Mouse (Mus musculus): Measurements from ENCODE around the gene Rnf213. TPM values are rescaled to one million over a fixed set of nuclear protein-coding genes. Genes with fewer than 3 reads are reported as not detected.

Gene Rnf213
- polyA plus RNA-seq, 1 experiment from 2014 or later, result 3.2 TPM

MicroRNAs encoded within 50 kb of the gene (microRNA counts, 519-probe panel; counts per million panel counts)
- microRNA mmu-miR-1932, result not detected

Small RNA genes lying within 50 kb of the gene (microRNA-seq; reads per million reads assigned to microRNA genes)
- not detected for gene Mir1932

Other genes starting within 250 kb of the Rnf213 start
- gene Tbc1d16, start 164.6 kb upstream of the Rnf213 start, polyA plus RNA-seq (2014; fragmentation: Nextera tagmentation; extraction: Ambion mirVana), result 36.1 and 41.1 TPM in 2 replicates
- gene Ccdc40, start 164.5 kb upstream of the Rnf213 start, polyA plus RNA-seq (2014; fragmentation: Nextera tagmentation; extraction: Ambion mirVana), result 12.2 and 13.3 TPM in 2 replicates
- gene Gaa, start 125.2 kb upstream of the Rnf213 start, polyA plus RNA-seq (2014; fragmentation: Nextera tagmentation; extraction: Ambion mirVana), result 58.6 and 67.2 TPM in 2 replicates
- gene Eif4a3, start 93.0 kb upstream of the Rnf213 start, polyA plus RNA-seq (2014; fragmentation: Nextera tagmentation; extraction: Ambion mirVana), result 257 and 264 TPM in 2 replicates
- gene Card14, start 85.3 kb upstream of the Rnf213 start, polyA plus RNA-seq (2014; fragmentation: Nextera tagmentation; extraction: Ambion mirVana), result 0.11 and 0.16 TPM in 2 replicates
- gene Sgsh, start 37.6 kb upstream of the Rnf213 start, polyA plus RNA-seq (2014; fragmentation: Nextera tagmentation; extraction: Ambion mirVana), result 5.3 and 6.1 TPM in 2 replicates
- 3.9 and 5.0 TPM in 2 replicates for gene Slc26a11, start 37.5 kb upstream of the Rnf213 start, polyA plus RNA-seq (2014; fragmentation: Nextera tagmentation; extraction: Ambion mirVana)
- 21.2 and 23.0 TPM in 2 replicates for gene Endov, start 98.2 kb downstream of the Rnf213 start, polyA plus RNA-seq (2014; fragmentation: Nextera tagmentation; extraction: Ambion mirVana)
- gene Nptx1, start 154.7 kb downstream of the Rnf213 start, polyA plus RNA-seq (2014; fragmentation: Nextera tagmentation; extraction: Ambion mirVana), result 10.1 and 11.3 TPM in 2 replicates
- gene Rptor, start 209.8 kb downstream of the Rnf213 start, polyA plus RNA-seq (2014; fragmentation: Nextera tagmentation; extraction: Ambion mirVana), result 10.8 and 12.4 TPM in 2 replicates